Mouse (Mus musculus) small intestine, adult 2 months (tissue): ENCODE measurements at regions not wholly inside any gene's neighbourhood (a gene's known extent, or its start where the extent isn't known, plus 50 kb on each side); places are given as distances from the start of the nearest gene placed in this dataset.

Experiments used
- H3K27ac ChIP-seq: fragments of 200-500 bp; 2 replicates; pipeline ENCODE4 v1.5.1; 2012; ENCODE audit warnings: low read depth, low read length, control low read depth, inconsistent platforms; ENCODE audit not compliant: insufficient read depth
- H3K27me3 ChIP-seq: fragments of 200-500 bp; 2 replicates; pipeline ENCODE4 v1.6.1; 2012; ENCODE audit warnings: mild to moderate bottlenecking, moderate library complexity, low read length, inconsistent platforms; ENCODE audit not compliant: control insufficient read depth, insufficient read depth
- H3K36me3 ChIP-seq: fragments of 200-500 bp; 2 replicates; pipeline ENCODE4 v1.6.1; 2012; ENCODE audit warnings: mild to moderate bottlenecking, low read length, control low read depth, inconsistent platforms; ENCODE audit not compliant: control insufficient read depth, insufficient read depth
- H3K4me1 ChIP-seq: fragments of 200-500 bp; 2 replicates; pipeline ENCODE4 v1.6.1; 2012; ENCODE audit warnings: low read length, inconsistent platforms, mixed read lengths; ENCODE audit not compliant: control insufficient read depth, insufficient read depth, insufficient read length
- H3K4me3 ChIP-seq: fragments of 200-500 bp; 2 replicates; pipeline ENCODE4 v1.5.1; 2012; ENCODE audit warnings: low read depth, mild to moderate bottlenecking, control low read depth, inconsistent platforms, low read length, moderate library complexity
- CTCF ChIP-seq: fragments of 200-500 bp; IDR thresholded peaks from 2 replicates; pipeline ENCODE4 v1.5.1; 2012; ENCODE audit warnings: low read depth, mild to moderate bottlenecking, control low read depth, inconsistent platforms, low read length, moderate library complexity, mixed read lengths; ENCODE audit not compliant: insufficient replicate concordance, insufficient read length; ENCODE audit errors: extremely low read depth
- POLR2A ChIP-seq: fragments of 200-500 bp; IDR thresholded peaks from 2 replicates; pipeline ENCODE4 v1.6.1; 2012; ENCODE audit warnings: low read depth, mild to moderate bottlenecking, control low read depth, inconsistent platforms, low read length, moderate library complexity
- WGBS: fragments of 180-500 bp; shearing (Covaris S2); methylation state at CpG from one replicate; pipeline ENCODE4 v1.1.7; 2018; 5-methylcytosine and 5-hydroxymethylcytosine counted together

DNA sequence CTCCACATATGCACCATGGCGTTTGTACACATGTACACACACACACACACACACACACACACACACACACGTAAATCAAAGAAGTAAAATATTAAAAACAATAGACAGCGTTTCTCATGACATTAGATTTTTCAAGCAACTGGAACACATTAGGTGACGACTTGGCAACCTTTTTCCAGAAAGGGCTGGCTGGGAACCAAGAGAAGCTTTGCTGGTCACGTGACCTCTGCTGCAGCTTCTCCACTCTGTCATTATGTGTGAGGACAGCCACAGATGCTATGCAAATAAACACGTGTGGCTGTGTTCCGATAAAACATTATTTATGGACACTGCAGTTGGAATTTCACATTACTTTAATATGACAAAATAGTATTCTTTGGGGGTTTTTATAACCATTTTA is 124.3 kb downstream of the Slc38a6 start:
- no peak for TF ChIP-seq POLR2A
- no peak for TF ChIP-seq CTCF
- H3K36me3 ChIP-seq, result no peaks in the 10 kb centered on the region
- H3K4me1 ChIP-seq, result no peaks in the 10 kb centered on the region
- H3K27me3 ChIP-seq, result no peaks in the 10 kb centered on the region
- 61% methylated on average over 7 of the region's 7 CpGs for WGBS
- no peak overlapping the region for H3K4me3 ChIP-seq
- no peak overlapping the region for H3K27ac ChIP-seq

DNA sequence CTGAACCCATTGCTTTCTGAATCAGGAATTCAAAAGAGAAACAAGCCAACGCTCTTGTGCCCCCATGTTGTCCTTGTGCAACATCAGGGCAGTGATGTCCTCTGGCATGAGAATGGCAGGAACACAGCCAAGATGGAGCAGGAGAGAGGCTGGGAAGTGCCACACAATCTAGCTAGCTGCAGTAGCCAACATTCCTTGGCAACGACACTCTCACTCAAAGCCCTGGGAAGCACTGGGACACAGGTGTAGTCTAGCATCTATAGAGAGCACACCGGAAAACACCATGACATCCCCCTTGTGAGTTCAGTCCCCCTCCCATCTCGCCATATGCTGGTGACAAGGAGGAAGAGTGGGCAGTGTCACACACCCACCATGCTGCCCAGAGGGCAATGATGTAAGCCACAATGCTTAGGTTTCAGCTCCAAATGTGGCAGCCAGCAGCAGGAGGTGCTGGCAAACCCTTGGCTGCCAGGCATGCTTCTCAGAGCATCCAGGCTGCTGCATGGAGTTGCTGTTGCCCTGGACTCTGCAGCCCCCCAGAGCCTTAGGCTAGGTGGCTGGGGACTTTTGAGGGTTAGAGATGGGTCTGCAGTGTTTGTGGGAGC is 123.0 kb downstream of the Slc38a6 start:
- Histone ChIP-seq H3K36me3 (no peaks in the 10 kb centered on the region), H3K27me3 (no peaks in the 10 kb centered on the region), H3K4me1 (no peaks in the 10 kb centered on the region), H3K4me3 (no peak overlapping the region), H3K27ac (no peak overlapping the region)
- TF ChIP-seq POLR2A (no peak), CTCF (no peak)
- 83% methylated on average over 4 of the region's 4 CpGs for WGBS

DNA sequence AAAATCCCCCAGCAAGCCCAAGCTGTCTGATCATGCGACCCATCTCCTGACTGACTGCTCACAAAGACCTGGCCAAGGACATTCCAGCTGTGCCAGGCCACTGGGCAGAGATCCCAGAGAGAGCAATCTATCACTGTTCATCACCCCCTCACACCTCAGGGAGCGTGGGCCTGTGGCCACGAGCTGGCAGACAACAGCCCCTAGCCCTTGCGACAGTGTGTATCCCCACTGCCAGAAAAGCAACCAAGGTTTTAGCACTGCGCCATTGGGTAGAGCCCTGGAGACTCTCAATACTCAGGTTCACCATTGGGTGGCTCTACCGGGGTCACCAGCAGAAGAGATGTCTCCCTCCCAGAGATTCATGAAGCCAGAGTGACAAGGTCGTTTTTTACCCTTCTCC is 122.0 kb downstream of the Slc38a6 start:
- 77% methylated on average over 7 of the region's 7 CpGs for WGBS
- no peaks in the 10 kb centered on the region for H3K4me1 ChIP-seq
- H3K27ac ChIP-seq, result no peak overlapping the region
- H3K27me3 ChIP-seq, result no peaks in the 10 kb centered on the region
- H3K4me3 ChIP-seq, result no peak overlapping the region
- no peak for TF ChIP-seq POLR2A
- TF ChIP-seq CTCF, result no peak
- H3K36me3 ChIP-seq, result no peaks in the 10 kb centered on the region

DNA sequence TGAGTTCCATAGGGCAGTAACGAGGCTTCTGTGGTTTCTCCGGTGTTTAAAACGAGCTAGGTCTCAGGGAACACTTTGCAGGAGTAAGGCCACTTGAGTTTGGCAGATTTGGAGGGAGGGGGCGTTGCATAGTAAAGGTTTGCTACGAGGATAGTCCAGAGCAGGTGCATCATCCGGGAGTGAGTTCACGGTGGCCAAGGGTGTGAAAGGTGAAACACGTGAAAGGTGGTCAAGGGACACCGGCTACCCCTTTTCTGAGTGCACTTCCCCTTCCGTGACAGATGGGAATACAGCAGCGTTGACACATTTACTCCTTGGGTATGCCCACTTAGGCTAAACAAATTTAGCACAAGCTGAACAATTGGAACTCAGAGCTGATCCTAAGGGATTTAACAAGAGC is 121.6 kb downstream of the Slc38a6 start:
- Histone ChIP-seq H3K27ac (no peak overlapping the region), H3K27me3 (no peaks in the 10 kb centered on the region), H3K4me1 (no peaks in the 10 kb centered on the region), H3K4me3 (no peak overlapping the region), H3K36me3 (no peaks in the 10 kb centered on the region)
- WGBS, result 79% methylated on average over 11 of the region's 11 CpGs
- TF ChIP-seq POLR2A (no peak), CTCF (no peak)

DNA sequence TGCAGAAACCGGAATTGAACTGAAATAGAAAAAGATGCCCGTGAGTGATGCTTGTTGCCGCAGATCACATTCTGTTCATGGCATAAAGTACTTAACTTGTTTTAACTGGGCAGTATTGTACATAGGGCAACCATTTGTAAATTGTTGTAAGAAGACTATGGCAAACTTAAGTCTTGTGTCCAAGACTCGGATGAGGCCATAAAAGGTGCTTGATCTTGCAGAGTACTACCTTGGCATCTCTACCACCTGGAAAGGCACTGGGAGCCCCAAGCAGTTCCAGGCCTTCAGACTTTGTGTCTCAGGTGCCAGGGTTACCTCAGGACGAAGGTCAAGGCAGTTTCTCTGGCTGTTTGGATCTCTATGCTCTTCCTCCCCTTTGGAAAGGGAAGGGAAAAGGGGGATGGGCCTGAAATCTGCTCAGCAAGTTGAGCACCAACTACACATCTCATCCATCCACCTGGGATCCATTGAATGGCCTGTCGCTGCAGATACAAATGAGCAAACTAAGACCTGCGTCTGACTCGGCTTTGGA is 120.0 kb downstream of the Slc38a6 start:
- no peak overlapping the region for H3K4me3 ChIP-seq
- H3K4me1 ChIP-seq, result no peaks in the 10 kb centered on the region
- 81% methylated on average over 8 of the region's 8 CpGs for WGBS

DNA sequence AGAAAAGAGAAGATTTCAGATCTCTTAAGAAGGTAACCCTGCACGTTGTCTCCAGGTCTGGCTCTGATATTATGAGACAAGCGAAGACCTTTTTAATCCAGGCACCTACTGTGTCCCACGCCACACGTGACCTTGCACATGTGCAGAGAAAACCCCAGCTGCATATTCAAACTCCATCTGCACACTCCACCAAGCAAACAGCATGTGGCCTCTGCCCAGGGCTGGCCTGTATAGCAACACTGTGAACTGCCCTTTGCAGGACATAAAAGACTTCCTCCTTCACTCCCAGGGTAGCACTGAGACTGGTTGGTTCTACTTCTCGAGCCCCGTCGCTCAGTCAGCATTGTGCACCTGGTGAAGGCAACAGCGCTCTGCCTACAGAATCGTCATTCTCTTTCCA is 119.0 kb downstream of the Slc38a6 start:
- Histone ChIP-seq H3K27me3 (no peaks in the 10 kb centered on the region), H3K4me1 (no peaks in the 10 kb centered on the region), H3K4me3 (no peak overlapping the region), H3K27ac (no peak overlapping the region), H3K36me3 (no peaks in the 10 kb centered on the region)
- 84% methylated on average over 9 of the region's 9 CpGs for WGBS
- no peak for TF ChIP-seq POLR2A
- TF ChIP-seq CTCF, result no peak

More for the DNA sequence above, 120.0 kb downstream of the Slc38a6 start:
- no peak overlapping the region for H3K27ac ChIP-seq
- H3K27me3 ChIP-seq, result no peaks in the 10 kb centered on the region
- TF ChIP-seq POLR2A, result no peak
- H3K36me3 ChIP-seq, result no peaks in the 10 kb centered on the region

DNA sequence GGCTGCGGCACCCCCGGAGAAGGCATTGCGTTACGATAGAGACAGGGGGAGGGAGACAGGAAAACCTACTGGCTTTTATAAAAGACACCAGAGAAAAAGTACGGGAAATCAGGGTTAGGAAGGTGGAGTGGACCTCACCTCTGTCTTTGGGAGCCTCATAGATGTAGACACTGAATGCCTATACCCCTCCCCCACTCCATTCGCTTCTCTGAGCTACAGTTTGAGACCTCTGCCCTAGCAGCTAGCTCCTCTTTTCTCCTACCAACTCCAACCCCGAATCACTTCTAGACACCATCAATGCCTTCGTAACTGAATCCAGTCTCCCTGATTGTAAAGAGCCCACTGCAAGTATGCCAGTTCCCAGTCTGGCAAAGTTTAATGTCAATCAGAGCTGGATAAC is 118.5 kb downstream of the Slc38a6 start:
- 83% methylated on average over 8 of the region's 8 CpGs for WGBS
- no peak overlapping the region for H3K4me3 ChIP-seq
- H3K36me3 ChIP-seq, result no peaks in the 10 kb centered on the region
- no peak overlapping the region for H3K27ac ChIP-seq
- TF ChIP-seq POLR2A, result no peak
- TF ChIP-seq CTCF, result no peak
- H3K27me3 ChIP-seq, result no peaks in the 10 kb centered on the region
- H3K4me1 ChIP-seq, result no peaks in the 10 kb centered on the region

DNA sequence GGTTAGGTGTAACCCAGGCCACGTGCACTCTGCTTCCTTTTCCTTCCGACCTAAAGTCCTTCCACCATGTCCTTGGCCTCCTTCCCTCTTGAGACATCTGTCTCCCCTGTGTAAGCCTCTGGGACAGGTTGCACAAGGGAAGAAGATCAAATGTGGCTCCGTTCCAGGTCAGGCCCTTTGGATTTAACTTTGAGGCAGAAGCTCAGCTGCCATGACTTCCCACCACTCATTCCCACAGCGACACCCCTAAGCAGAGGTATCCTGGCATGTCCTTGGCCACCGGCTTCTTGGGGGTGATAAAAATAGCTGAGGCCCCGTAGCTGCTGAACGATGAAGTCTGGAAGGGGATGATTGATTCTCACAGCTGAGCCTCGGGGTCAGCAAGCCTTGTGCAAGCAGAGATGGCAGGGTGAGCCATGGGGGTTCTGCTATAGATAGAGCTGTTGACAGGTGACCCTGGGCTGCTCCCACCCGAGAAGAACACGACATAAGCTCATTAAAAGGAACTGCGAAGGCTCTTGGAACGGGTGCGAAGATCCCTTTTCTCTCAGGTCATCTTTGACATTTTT is 117.4 kb downstream of the Slc38a6 start:
- WGBS, result 57% methylated on average over 13 of the region's 13 CpGs
- TF ChIP-seq CTCF (no peak), POLR2A (no peak)
- H3K27ac ChIP-seq, result no peak overlapping the region
- no peaks in the 10 kb centered on the region for H3K4me1 ChIP-seq
- no peak overlapping the region for H3K4me3 ChIP-seq
- H3K27me3 ChIP-seq, result no peaks in the 10 kb centered on the region
- H3K36me3 ChIP-seq, result no peaks in the 10 kb centered on the region
